Mouse (Mus musculus): ENCODE data around the gene Gm128. TPM values are rescaled to one million over a fixed set of nuclear protein-coding genes. Genes with fewer than 3 reads are reported as not detected.
"Not testable (repeated sequence)": the region's sequence is repeated elsewhere in the genome, so short reads cannot be mapped to it uniquely, and the experiment has no call there.

Gene Gm128
- polyA plus RNA-seq, 1 experiment from 2014 or later = not detected

DNA sequence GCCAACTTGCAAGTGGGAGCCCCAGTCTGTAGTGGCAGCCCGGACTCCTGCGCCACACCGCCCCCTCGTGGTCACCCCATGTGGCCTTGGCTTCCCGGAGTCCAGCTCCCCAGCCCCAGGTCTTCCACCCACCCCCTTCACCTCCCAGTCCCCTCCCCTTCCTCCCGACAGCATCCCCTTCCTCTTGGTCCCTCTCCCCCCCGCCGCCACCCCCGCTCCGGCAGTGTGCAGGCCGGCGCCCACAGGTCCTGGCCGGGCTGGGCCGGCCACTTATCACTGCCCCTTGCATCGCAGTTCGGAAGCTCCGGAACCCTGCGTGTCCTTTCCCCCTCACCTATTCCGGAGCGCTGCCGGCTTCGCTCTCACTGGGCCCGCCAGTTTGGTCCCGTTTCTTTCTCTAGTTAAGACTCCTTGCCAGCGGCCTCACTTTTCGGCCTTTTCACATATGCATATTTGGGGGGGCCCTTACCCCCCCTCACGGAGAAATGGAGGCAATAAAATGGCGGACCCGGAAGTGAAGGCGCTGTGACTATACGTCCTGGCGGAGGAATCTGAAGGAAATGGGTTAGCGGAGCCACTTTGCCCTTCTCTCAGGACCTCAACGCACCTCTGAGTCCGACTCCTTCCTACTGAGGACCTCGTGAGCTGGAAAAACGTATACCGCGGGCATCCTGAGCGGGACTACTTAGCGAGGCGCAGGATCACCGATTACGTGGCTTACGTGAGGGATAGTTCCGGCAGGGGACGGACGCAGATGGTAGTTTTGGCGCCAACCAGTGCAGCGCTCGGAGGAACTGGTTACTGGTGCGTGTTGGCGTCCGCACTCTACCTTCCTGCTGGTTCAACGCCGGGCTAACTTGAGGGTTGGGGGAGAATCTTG, 23.9 kb downstream of the Gm128 start, which contains the start of gene Gabpb2:
TSS of gene Gabpb2 (minus strand) at position 662 of the 880 bp plus-strand sequence.
- ATAC-seq (peak; percentile 88), DNase-seq (ENCODE audit: low spot score) (peak; percentile 95)
- H3K9me3 ChIP-seq (replicated peaks; ENCODE audit: control insufficient read depth, low read length) = no peaks in the 10 kb centered on the region
- peak within 1 kb of the TSS; percentile 91 for H3K9ac ChIP-seq (ENCODE audit: low read length)
- H3K27me3 ChIP-seq (replicated peaks; ENCODE audit: control insufficient read depth, insufficient read depth, low read length) = no peaks in the 10 kb centered on the region
- H3K27ac ChIP-seq (ENCODE audit: low read depth, low read length) = peak within 1 kb of the TSS; percentile 94
- under 1% methylated on average over 56 of the region's 56 CpGs for WGBS
- H3K4me3 ChIP-seq (ENCODE audit: low read depth, low read length) = peak within 1 kb of the TSS; percentile 71
- H3K4me2 ChIP-seq (ENCODE audit: low read length) = peak within 1 kb of the TSS; percentile 41
- H3K36me3 ChIP-seq (ENCODE audit: control insufficient read depth, insufficient read depth, low read length) = peaks cover 44% of the 10 kb centered on the region
- peaks cover 5% of the 10 kb centered on the region; the same call in 1 of the 2 replicates for H3K4me1 ChIP-seq (ENCODE audit: control insufficient read depth, insufficient read depth, low read length)

DNA sequence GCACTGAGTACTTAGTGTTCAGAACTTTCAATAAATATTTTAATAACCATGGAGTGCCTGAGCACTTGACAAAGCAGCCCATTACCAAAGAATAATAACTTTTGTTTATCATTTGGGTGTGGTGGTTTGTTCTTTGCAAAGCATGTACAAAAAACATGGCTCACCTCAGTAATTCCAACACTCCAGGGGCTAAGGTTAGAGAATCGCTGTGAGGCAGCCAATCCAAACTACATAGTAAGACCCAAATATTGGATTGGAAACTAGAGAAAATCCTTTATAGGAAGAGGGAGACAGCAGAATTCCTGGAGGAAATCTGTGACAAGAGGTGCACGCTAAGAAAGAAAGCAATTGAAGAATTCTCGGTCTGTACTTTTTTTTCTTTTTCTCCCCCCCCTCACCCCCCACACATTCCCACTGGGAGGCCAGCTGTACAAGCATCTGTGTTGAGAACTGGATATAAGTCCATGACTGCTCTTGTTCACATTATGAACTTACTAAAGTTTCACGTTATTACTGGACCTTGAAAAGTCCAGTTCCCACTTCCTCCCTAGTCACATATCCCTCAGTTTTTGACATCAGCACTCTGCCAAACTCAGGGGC, 24.6 kb downstream of the Gm128 start:
- H3K9ac ChIP-seq (ENCODE audit: low read length) = peak overlapping the region; percentile 91
- peak overlapping the region; percentile 41 for H3K4me2 ChIP-seq (ENCODE audit: low read length)
- peak overlapping the region; percentile 94; the same call in 1 of the 2 replicates for H3K27ac ChIP-seq (ENCODE audit: low read depth, low read length)
- peaks cover 5% of the 10 kb centered on the region; the same call in 1 of the 2 replicates for H3K4me1 ChIP-seq (ENCODE audit: control insufficient read depth, insufficient read depth, low read length)
- WGBS = 22% methylated on average over 4 of the region's 4 CpGs
- no peaks in the 10 kb centered on the region for H3K27me3 ChIP-seq (replicated peaks; ENCODE audit: control insufficient read depth, insufficient read depth, low read length)
- DNase-seq (ENCODE audit: low spot score) (no peak), ATAC-seq (no peak)
- H3K9me3 ChIP-seq (replicated peaks; ENCODE audit: control insufficient read depth, low read length) = no peaks in the 10 kb centered on the region
- H3K4me3 ChIP-seq (ENCODE audit: low read depth, low read length) = peak overlapping the region; percentile 71
- H3K36me3 ChIP-seq (ENCODE audit: control insufficient read depth, insufficient read depth, low read length) = peaks cover 44% of the 10 kb centered on the region

DNA sequence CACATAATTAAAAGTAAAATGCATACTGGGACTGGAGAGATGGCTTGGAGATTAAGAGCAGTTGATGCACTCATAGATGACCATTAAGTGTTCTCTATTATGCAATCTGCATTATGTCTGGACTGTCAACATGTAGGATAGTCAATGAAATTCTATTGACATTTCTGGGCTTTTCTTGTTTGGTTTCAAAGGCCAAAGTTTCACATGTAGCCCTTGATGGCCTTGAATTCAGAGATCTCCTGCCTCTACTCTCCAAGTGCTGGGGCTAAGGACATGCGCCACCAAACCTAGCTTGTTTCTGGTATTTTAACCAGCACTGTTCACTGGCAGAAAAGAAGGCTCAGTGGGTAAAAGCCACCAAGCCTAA, 27.8 kb downstream of the Gm128 start:
- H3K36me3 ChIP-seq (ENCODE audit: control insufficient read depth, insufficient read depth, low read length) = peaks cover 18% of the 10 kb centered on the region
- WGBS = 96% methylated on average over 1 of the region's 1 CpGs
- no peak overlapping the region for H3K4me3 ChIP-seq (ENCODE audit: low read depth, low read length)
- no peak overlapping the region for H3K4me2 ChIP-seq (ENCODE audit: low read length)
- no peak overlapping the region for H3K9ac ChIP-seq (ENCODE audit: low read length)
- H3K9me3 ChIP-seq (replicated peaks; ENCODE audit: control insufficient read depth, low read length) = no peaks in the 10 kb centered on the region
- DNase-seq (ENCODE audit: low spot score) = no peak
- ATAC-seq = no peak
- H3K4me1 ChIP-seq (ENCODE audit: control insufficient read depth, insufficient read depth, low read length) = peaks cover 5% of the 10 kb centered on the region; the same call in 1 of the 2 replicates
- no peaks in the 10 kb centered on the region for H3K27me3 ChIP-seq (replicated peaks; ENCODE audit: control insufficient read depth, insufficient read depth, low read length)
- H3K27ac ChIP-seq (ENCODE audit: low read depth, low read length) = no peak overlapping the region

DNA sequence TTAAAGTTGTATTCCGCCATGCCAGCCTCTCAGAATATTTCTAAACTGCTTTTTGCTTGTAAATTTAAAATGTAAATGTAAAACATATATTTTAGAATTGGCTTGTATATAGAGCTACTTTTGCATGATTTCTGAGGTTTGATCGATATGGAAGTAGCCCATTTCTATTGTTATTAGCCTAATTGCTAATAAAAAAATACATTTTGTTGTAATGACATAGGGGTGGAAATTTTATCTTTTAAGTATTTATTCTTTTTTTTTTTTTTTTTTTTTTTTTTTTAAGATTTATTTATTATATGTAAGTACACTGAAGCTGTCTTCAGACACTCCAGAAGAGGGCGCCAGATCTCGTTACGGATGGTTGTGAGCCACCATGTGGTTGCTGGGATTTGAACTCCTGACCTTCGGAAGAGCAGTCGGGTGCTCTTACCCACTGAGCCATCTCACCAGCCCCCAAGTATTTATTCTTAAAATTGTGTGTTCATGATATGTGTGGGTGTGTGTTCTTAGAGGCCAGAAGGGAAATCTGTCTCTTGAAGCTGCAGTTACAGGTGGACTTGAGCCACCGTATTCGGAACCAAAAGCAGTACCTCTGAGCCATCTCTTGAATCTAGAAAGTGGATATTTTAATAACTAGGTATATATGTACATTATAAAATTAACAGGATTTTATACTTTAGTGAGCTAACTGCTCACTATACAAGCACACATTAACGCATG, 28.3 kb downstream of the Gm128 start:
- not testable (repeated sequence) for H3K4me3 ChIP-seq (ENCODE audit: low read depth, low read length); H3K27me3 ChIP-seq (replicated peaks; ENCODE audit: control insufficient read depth, insufficient read depth, low read length); DNase-seq (ENCODE audit: low spot score); H3K9ac ChIP-seq (ENCODE audit: low read length); ATAC-seq; H3K4me2 ChIP-seq (ENCODE audit: low read length); H3K4me1 ChIP-seq (ENCODE audit: control insufficient read depth, insufficient read depth, low read length); H3K27ac ChIP-seq (ENCODE audit: low read depth, low read length); H3K9me3 ChIP-seq (replicated peaks; ENCODE audit: control insufficient read depth, low read length)
- H3K36me3 ChIP-seq (ENCODE audit: control insufficient read depth, insufficient read depth, low read length) = peaks cover 14% of the 10 kb centered on the region
- WGBS = 86% methylated on average over 9 of the region's 10 CpGs

DNA sequence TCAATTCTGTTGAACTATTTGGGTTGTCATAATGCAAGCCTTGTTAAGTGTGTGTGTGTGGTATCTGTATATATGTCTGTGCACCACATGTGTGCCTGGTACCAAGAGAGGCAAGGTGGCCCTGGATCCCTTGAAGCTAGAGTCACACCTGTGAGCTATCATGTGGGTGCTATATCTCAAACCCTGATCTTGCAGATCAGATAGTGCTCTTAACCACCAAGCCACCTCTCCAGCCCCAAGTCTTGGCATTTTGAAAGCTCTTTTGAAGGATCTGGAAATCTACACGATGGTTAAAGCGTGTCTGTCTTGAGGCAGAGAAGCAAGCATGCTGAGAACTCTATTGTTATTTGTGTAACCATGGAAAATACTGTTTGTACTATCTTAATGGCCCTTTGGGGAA, 30.8 kb downstream of the Gm128 start:
- Histone ChIP-seq H3K4me3 (ENCODE audit: low read depth, low read length) (no peak overlapping the region), H3K27ac (ENCODE audit: low read depth, low read length) (no peak overlapping the region), H3K4me2 (ENCODE audit: low read length) (no peak overlapping the region), H3K27me3 (replicated peaks; ENCODE audit: control insufficient read depth, insufficient read depth, low read length) (no peaks in the 10 kb centered on the region), H3K36me3 (ENCODE audit: control insufficient read depth, insufficient read depth, low read length) (peaks cover 25% of the 10 kb centered on the region), H3K4me1 (ENCODE audit: control insufficient read depth, insufficient read depth, low read length) (no peaks in the 10 kb centered on the region), H3K9me3 (replicated peaks; ENCODE audit: control insufficient read depth, low read length) (no peaks in the 10 kb centered on the region), H3K9ac (ENCODE audit: low read length) (no peak overlapping the region)
- WGBS = 81% methylated on average over 2 of the region's 2 CpGs
- ATAC-seq (no peak), DNase-seq (ENCODE audit: low spot score) (no peak)

GRCm38 (mm10) chr3:95208286-95208685, 33.1 kb downstream of the Gm128 start:
- peaks cover 39% of the 10 kb centered on the region for H3K36me3 ChIP-seq (ENCODE audit: control insufficient read depth, insufficient read depth, low read length)
- H3K27me3 ChIP-seq (replicated peaks; ENCODE audit: control insufficient read depth, insufficient read depth, low read length) = no peaks in the 10 kb centered on the region
- DNase-seq (ENCODE audit: low spot score) = no peak

DNA sequence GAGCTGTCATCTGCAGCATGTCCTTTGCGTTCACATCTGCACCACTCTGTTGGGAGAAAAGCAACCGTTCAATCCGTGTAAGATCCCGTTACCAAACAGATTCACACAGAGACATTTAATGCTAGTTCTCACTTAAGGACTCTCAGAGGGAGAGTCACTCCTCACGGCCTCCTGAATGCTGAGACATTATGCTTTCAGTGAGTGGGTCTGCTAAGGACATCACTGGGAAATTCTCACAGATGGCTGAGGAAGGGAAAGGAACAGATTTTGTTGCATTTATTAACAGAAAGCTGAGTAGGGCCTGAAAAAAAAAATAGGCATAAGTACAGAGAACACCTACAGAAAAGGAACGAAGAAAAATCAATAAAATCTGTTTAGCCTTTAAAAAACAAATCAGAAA, 37.5 kb downstream of the Gm128 start:
- 91% methylated on average over 6 of the region's 6 CpGs for WGBS

More at GRCm38 (mm10) chr3:95208286-95208685, 33.1 kb downstream of the Gm128 start:
- Histone ChIP-seq H3K4me2 (ENCODE audit: low read length) (no peak overlapping the region), H3K4me3 (ENCODE audit: low read depth, low read length) (no peak overlapping the region), H3K4me1 (ENCODE audit: control insufficient read depth, insufficient read depth, low read length) (no peaks in the 10 kb centered on the region), H3K9me3 (replicated peaks; ENCODE audit: control insufficient read depth, low read length) (no peaks in the 10 kb centered on the region), H3K9ac (ENCODE audit: low read length) (no peak overlapping the region), H3K27ac (ENCODE audit: low read depth, low read length) (no peak overlapping the region)
- no peak for ATAC-seq
- WGBS = 89% methylated on average over 4 of the region's 4 CpGs

DNA sequence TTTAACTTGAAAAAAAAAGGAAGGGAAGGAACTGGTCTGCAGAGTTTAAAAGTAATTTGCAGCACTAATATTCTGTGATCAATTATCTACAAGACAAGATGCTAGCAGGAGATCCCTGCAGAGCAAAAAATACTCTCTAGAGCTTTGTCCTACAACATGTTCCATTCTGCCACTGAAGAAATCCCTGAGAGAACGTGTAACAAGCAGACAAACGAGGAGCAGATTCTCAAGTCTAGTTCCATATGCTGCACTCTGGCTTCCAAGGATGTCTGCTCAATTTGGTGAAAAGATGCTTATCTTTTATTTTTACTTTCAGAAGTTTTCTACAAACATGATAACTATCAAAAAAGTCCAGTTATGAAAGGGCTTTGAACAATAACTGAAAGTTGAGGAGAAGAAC, 40.8 kb downstream of the Gm128 start:
- no peaks in the 10 kb centered on the region for H3K4me1 ChIP-seq (ENCODE audit: control insufficient read depth, insufficient read depth, low read length)
- H3K9me3 ChIP-seq (replicated peaks; ENCODE audit: control insufficient read depth, low read length) = no peaks in the 10 kb centered on the region
- peaks cover 82% of the 10 kb centered on the region for H3K36me3 ChIP-seq (ENCODE audit: control insufficient read depth, insufficient read depth, low read length)
- WGBS = 63% methylated on average over 2 of the region's 2 CpGs
- H3K9ac ChIP-seq (ENCODE audit: low read length) = no peak overlapping the region
- H3K4me2 ChIP-seq (ENCODE audit: low read length) = no peak overlapping the region
- no peaks in the 10 kb centered on the region for H3K27me3 ChIP-seq (replicated peaks; ENCODE audit: control insufficient read depth, insufficient read depth, low read length)
- ATAC-seq (no peak), DNase-seq (ENCODE audit: low spot score) (no peak)
- H3K27ac ChIP-seq (ENCODE audit: low read depth, low read length) = no peak overlapping the region
- H3K4me3 ChIP-seq (ENCODE audit: low read depth, low read length) = no peak overlapping the region

More for the DNA sequence above, 37.5 kb downstream of the Gm128 start:
- Histone ChIP-seq H3K4me3 (ENCODE audit: low read depth, low read length) (no peak overlapping the region), H3K9me3 (replicated peaks; ENCODE audit: control insufficient read depth, low read length) (no peaks in the 10 kb centered on the region), H3K27ac (ENCODE audit: low read depth, low read length) (no peak overlapping the region), H3K9ac (ENCODE audit: low read length) (no peak overlapping the region), H3K27me3 (replicated peaks; ENCODE audit: control insufficient read depth, insufficient read depth, low read length) (no peaks in the 10 kb centered on the region), H3K36me3 (ENCODE audit: control insufficient read depth, insufficient read depth, low read length) (peaks cover 74% of the 10 kb centered on the region), H3K4me1 (ENCODE audit: control insufficient read depth, insufficient read depth, low read length) (no peaks in the 10 kb centered on the region), H3K4me2 (ENCODE audit: low read length) (no peak overlapping the region)
- ATAC-seq = no peak
- no peak for DNase-seq (ENCODE audit: low spot score)
